Mouse (Mus musculus) CH12.LX (cell line): Measurements from ENCODE around the gene Lrrc4. TPM values are rescaled to one million over a fixed set of nuclear protein-coding genes. Genes with fewer than 3 reads are reported as not detected.

Experiments used
- DNase-seq: peaks from one replicate; pipeline ENCODE4 v3.0.0-alpha.2; 2013; ENCODE audit errors: extremely low read depth
- H3K27ac ChIP-seq: 2 replicates; pipeline ENCODE4 v1.5.1; 2012; ENCODE audit warnings: low read depth, mild to moderate bottlenecking, control low read depth, moderate library complexity; ENCODE audit not compliant: insufficient read depth
- H3K27me3 ChIP-seq: replicated peaks from 2 replicates; pipeline ENCODE3; 2012; ENCODE audit warnings: inconsistent platforms
- H3K36me3 ChIP-seq, 2 experiments: replicated peaks in 1 of 2; 2 replicates each; pipeline versions ENCODE3 to v1.6.1; 2012; ENCODE audit warnings: inconsistent platforms in 1 of 2, low read length in 1 of 2, mild to moderate bottlenecking in 1 of 2, mixed read lengths in 1 of 2, moderate library complexity in 1 of 2; ENCODE audit not compliant: control insufficient read depth in 1 of 2, insufficient read depth in 1 of 2
- H3K4me1 ChIP-seq, 2 experiments: 2 replicates each; pipeline ENCODE4 v1.6.1; 2012; ENCODE audit warnings: inconsistent platforms in 1 of 2, moderate library complexity in 1 of 2; ENCODE audit not compliant: insufficient read depth in 2 of 2, control insufficient read depth in 1 of 2
- H3K4me2 ChIP-seq: 2 replicates; pipeline ENCODE4 v1.6.1; 2012; ENCODE audit warnings: low read depth, mild to moderate bottlenecking, control low read depth; ENCODE audit not compliant: poor library complexity, insufficient read depth, severe bottlenecking
- H3K4me3 ChIP-seq, 3 experiments: fragments of 150-350 bp in 1 of 3; sonication (generic) in 1 of 3; replicated peaks in 1 of 3; 2 replicates each; pipeline versions ENCODE3 to v1.5.1; 2011 to 2012; ENCODE audit warnings: low read depth in 2 of 3, low read length in 2 of 3, mild to moderate bottlenecking in 2 of 3, moderate library complexity in 2 of 3, control low read depth in 1 of 3, improper control_type of control experiment in 1 of 3, inconsistent platforms in 1 of 3, mixed read lengths in 1 of 3; ENCODE audit not compliant: poor library complexity in 1 of 3
- H3K79me2 ChIP-seq: replicated peaks from 2 replicates; pipeline ENCODE4 v1.6.1; 2012; ENCODE audit warnings: mild to moderate bottlenecking, moderate library complexity; ENCODE audit not compliant: control insufficient read depth, poor library complexity, insufficient read depth, severe bottlenecking; ENCODE audit errors: extremely low read depth
- H3K9ac ChIP-seq: 2 replicates; pipeline ENCODE4 v1.6.1; 2012; ENCODE audit warnings: low read depth, mild to moderate bottlenecking, control low read depth, moderate library complexity; ENCODE audit not compliant: insufficient read depth
- H3K9me3 ChIP-seq: replicated peaks from 2 replicates; pipeline ENCODE3; 2012; ENCODE audit warnings: low read length, inconsistent platforms, mixed read lengths
- BHLHE40 ChIP-seq: IDR thresholded peaks from 2 replicates; pipeline ENCODE4 v1.6.1; 2011; ENCODE audit warnings: mild to moderate bottlenecking, low read depth, low read length, improper control_type of control experiment
- E2F4 ChIP-seq: IDR thresholded peaks from 2 replicates; pipeline ENCODE4 v1.6.1; 2011; ENCODE audit warnings: low read depth, low read length, improper control_type of control experiment; ENCODE audit not compliant: insufficient replicate concordance
- ELF1 ChIP-seq: IDR thresholded peaks from 2 replicates; pipeline ENCODE4 v1.6.1; 2014; ENCODE audit warnings: low read depth, mild to moderate bottlenecking, inconsistent platforms, low read length, improper control_type of control experiment
- GABPA ChIP-seq: IDR thresholded peaks from 2 replicates; pipeline ENCODE4 v1.6.1; 2012; ENCODE audit warnings: low read depth, low read length, improper control_type of control experiment, inconsistent platforms; ENCODE audit not compliant: insufficient replicate concordance
- IRF4 ChIP-seq: IDR thresholded peaks from 2 replicates; pipeline ENCODE4 v1.6.1; 2014; ENCODE audit warnings: low read depth, mild to moderate bottlenecking, inconsistent platforms, low read length, improper control_type of control experiment
- JUND ChIP-seq: conservative IDR thresholded peaks from 2 replicates; pipeline ENCODE4 v1.6.1; 2011; ENCODE audit warnings: low read depth, low read length, improper control_type of control experiment
- MAFK ChIP-seq: IDR thresholded peaks from 2 replicates; pipeline ENCODE4 v1.6.1; 2011; ENCODE audit warnings: low read length, improper control_type of control experiment; ENCODE audit not compliant: insufficient replicate concordance
- MAZ ChIP-seq: IDR thresholded peaks from 2 replicates; pipeline ENCODE4 v1.6.1; 2012; ENCODE audit warnings: low read depth, mild to moderate bottlenecking, inconsistent platforms, low read length, improper control_type of control experiment, moderate library complexity
- MXI1 ChIP-seq: IDR thresholded peaks from 2 replicates; pipeline ENCODE4 v1.6.1; 2011; ENCODE audit warnings: mild to moderate bottlenecking, low read depth, low read length, improper control_type of control experiment
- PAX5 ChIP-seq: IDR thresholded peaks from 2 replicates; pipeline ENCODE4 v1.6.1; 2012; ENCODE audit warnings: low read length, inconsistent platforms, mixed read lengths
- SIN3A ChIP-seq: IDR thresholded peaks from 2 replicates; pipeline ENCODE4 v1.6.1; 2012; ENCODE audit warnings: low read length, improper control_type of control experiment, inconsistent platforms
- TBP ChIP-seq: conservative IDR thresholded peaks from 2 replicates; pipeline ENCODE4 v1.6.1; 2011; ENCODE audit warnings: low read depth, low read length, improper control_type of control experiment
- USF1 ChIP-seq: IDR thresholded peaks from 2 replicates; pipeline ENCODE4 v1.6.1; 2014; ENCODE audit warnings: low read depth, mild to moderate bottlenecking, inconsistent platforms, low read length, improper control_type of control experiment
- ZC3H11A ChIP-seq: IDR thresholded peaks from 2 replicates; pipeline ENCODE4 v1.6.1; 2012; ENCODE audit warnings: low read depth, mild to moderate bottlenecking, inconsistent platforms, low read length, improper control_type of control experiment
- dilution Hi-C: fragments of 300-500 bp; cut with MboI; formaldehyde crosslinking; loops from 2 replicates; pipeline ENCODE4 v1.14.3; 2020; ENCODE audit warnings: low sequenced_read_pairs; ENCODE audit not compliant: extremely low pct_unique_long_range_greater_than_20kb, extremely low pct_ligation_motif_present
- in situ Hi-C: fragments of 300-500 bp; cut with MboI; formaldehyde crosslinking; loops from 3 replicates; pipeline ENCODE4 v1.14.3; 2019; ENCODE audit warnings: low sequenced_read_pairs, low pct_ligation_motif_present, low pct_unique_long_range_greater_than_20kb, mixed read lengths
- polyA plus RNA-seq: library from polyadenylated mRNA; unstranded; fragments of >175 nt; gene quantifications from 2 replicates; pipeline ENCODE4 v1.2.1, GENCODE M21; 2012; ENCODE audit warnings: low read depth; ENCODE audit not compliant: insufficient read length
- total RNA-seq, 2 experiments: library from RNA; depleted of rRNA; stranded (reverse); fragments of 300-350 nt in 1 of 2; fragments of >200 nt in 1 of 2; gene quantifications; 2 replicates each; pipeline ENCODE4 v1.2.3; 2012 to 2014

Gene Lrrc4
- total and polyA plus RNA-seq, 3 experiments = 0.09 to 0.55 TPM; not detected in 1

GRCm38 (mm10) chr6:28640088-28640487 is 191.5 kb downstream of the Lrrc4 start:
- Histone ChIP-seq H3K27me3 (no peaks in the 10 kb centered on the region), H3K4me3 (no peak overlapping the region), H3K27ac (no peak overlapping the region), H3K4me1 (no peaks in the 10 kb centered on the region), H3K79me2 (peaks cover 17% of the 10 kb centered on the region), H3K36me3 (peaks cover 19 to 83% of the 10 kb centered on the region in 2 experiments), H3K9me3 (no peaks in the 10 kb centered on the region), H3K4me2 (no peak overlapping the region), H3K9ac (no peak overlapping the region)
- in situ Hi-C loops = no loop called here
- no peak for DNase-seq
- dilution Hi-C loops = no loop called here
- TF ChIP-seq ELF1 (no peak), ZC3H11A (no peak), MXI1 (no peak), E2F4 (no peak)

- DNase-seq = no peak
- Histone ChIP-seq H3K9me3 (no peaks in the 10 kb centered on the region), H3K79me2 (peaks cover 10% of the 10 kb centered on the region), H3K36me3 (peaks cover 16 to 80% of the 10 kb centered on the region in 2 experiments), H3K9ac (no peak overlapping the region), H3K4me3 (no peak overlapping the region), H3K4me2 (no peak overlapping the region), H3K27ac (no peak overlapping the region), H3K27me3 (no peaks in the 10 kb centered on the region), H3K4me1 (no peaks in the 10 kb centered on the region)
- dilution Hi-C loops (no loop called here), in situ Hi-C loops (no loop called here)
- TF ChIP-seq MAFK = no peak
- no peak for TF ChIP-seq GABPA
- no peak for TF ChIP-seq ELF1
- TF ChIP-seq SIN3A = no peak
- TF ChIP-seq USF1 = no peak
- TF ChIP-seq TBP = no peak
- TF ChIP-seq BHLHE40 = no peak
- TF ChIP-seq IRF4 = no peak
- no peak for TF ChIP-seq PAX5
Observed at GRCm38 (mm10) chr6:28635531-28636348, 195.8 kb downstream of the Lrrc4 start.

- peaks cover 12 to 79% of the 10 kb centered on the region in 2 experiments for H3K36me3 ChIP-seq
- DNase-seq = no peak
- no peak for TF ChIP-seq JUND
- TF ChIP-seq MAZ = no peak
- TF ChIP-seq, all 38 proteins: peak for 0
Observed at GRCm38 (mm10) chr6:28635092-28635491, 196.5 kb downstream of the Lrrc4 start.

More at GRCm38 (mm10) chr6:28635092-28635491, 196.5 kb downstream of the Lrrc4 start:
- in situ Hi-C loops (no loop called here), dilution Hi-C loops (no loop called here)
- no peak overlapping the region for H3K27ac ChIP-seq
- H3K4me3 ChIP-seq = no peak overlapping the region
- H3K4me1 ChIP-seq = no peaks in the 10 kb centered on the region
- H3K27me3 ChIP-seq = no peaks in the 10 kb centered on the region
- H3K9me3 ChIP-seq = no peaks in the 10 kb centered on the region
- H3K9ac ChIP-seq = no peak overlapping the region
- peaks cover 7% of the 10 kb centered on the region for H3K79me2 ChIP-seq
- no peak overlapping the region for H3K4me2 ChIP-seq
